Mouse (Mus musculus) ES-Bruce4 (cell line): ENCODE measurements around the gene Vnn3. TPM values are rescaled to one million over a fixed set of nuclear protein-coding genes. Genes with fewer than 3 reads are reported as not detected.

ENCODE experiments used
- H3K27ac ChIP-seq: 2 replicates; pipeline ENCODE4 v1.5.1; 2012; ENCODE audit warnings: low read length, inconsistent platforms; ENCODE audit not compliant: insufficient read depth
- H3K27me3 ChIP-seq: 2 replicates; pipeline ENCODE4 v1.6.1; 2012; ENCODE audit warnings: mild to moderate bottlenecking, low read length, inconsistent platforms; ENCODE audit not compliant: control insufficient read depth, poor library complexity, insufficient read depth, severe bottlenecking
- H3K36me3 ChIP-seq: 2 replicates; pipeline ENCODE4 v1.6.1; 2012; ENCODE audit warnings: inconsistent platforms, mild to moderate bottlenecking, low read length, moderate library complexity; ENCODE audit not compliant: control insufficient read depth, poor library complexity, insufficient read depth, severe bottlenecking
- H3K4me1 ChIP-seq: one replicate; pipeline ENCODE4 v1.8.1; 2011; ENCODE audit warnings: low read length; ENCODE audit not compliant: control insufficient read depth, insufficient read depth
- H3K4me3 ChIP-seq: 2 replicates; pipeline ENCODE4 v1.5.1; 2011; ENCODE audit warnings: low read depth, mild to moderate bottlenecking, low read length
- H3K9ac ChIP-seq: 2 replicates; pipeline ENCODE4 v1.6.1; 2012; ENCODE audit warnings: low read depth, mild to moderate bottlenecking, inconsistent platforms; ENCODE audit not compliant: poor library complexity, severe bottlenecking
- H3K9me3 ChIP-seq: replicated peaks from 2 replicates; pipeline ENCODE4 v1.6.1; 2012; ENCODE audit warnings: mild to moderate bottlenecking, low read length, inconsistent platforms; ENCODE audit not compliant: control insufficient read depth, poor library complexity, insufficient read depth, severe bottlenecking
- CTCF ChIP-seq: IDR thresholded peaks from one replicate; pipeline ENCODE4 v1.8.1; 2011; ENCODE audit warnings: low read depth, low read length
- EP300 ChIP-seq: IDR thresholded peaks from 2 replicates; pipeline ENCODE4 v1.6.1; 2011; ENCODE audit warnings: low read depth, low read length; ENCODE audit not compliant: insufficient read depth
- POLR2A ChIP-seq: IDR thresholded peaks from one replicate; pipeline ENCODE4 v1.8.1; 2011; ENCODE audit warnings: low read length; ENCODE audit not compliant: insufficient read depth
- polyA plus RNA-seq: library from polyadenylated mRNA; stranded (reverse); fragments of >200 nt; gene quantifications from 2 replicates; pipeline ENCODE4 v1.2.4, GENCODE M21; 2011; ENCODE audit warnings: low read depth; ENCODE audit not compliant: missing spikeins, insufficient read depth, insufficient read length

Gene Vnn3
- polyA plus RNA-seq, 1 experiment, result not detected

DNA sequence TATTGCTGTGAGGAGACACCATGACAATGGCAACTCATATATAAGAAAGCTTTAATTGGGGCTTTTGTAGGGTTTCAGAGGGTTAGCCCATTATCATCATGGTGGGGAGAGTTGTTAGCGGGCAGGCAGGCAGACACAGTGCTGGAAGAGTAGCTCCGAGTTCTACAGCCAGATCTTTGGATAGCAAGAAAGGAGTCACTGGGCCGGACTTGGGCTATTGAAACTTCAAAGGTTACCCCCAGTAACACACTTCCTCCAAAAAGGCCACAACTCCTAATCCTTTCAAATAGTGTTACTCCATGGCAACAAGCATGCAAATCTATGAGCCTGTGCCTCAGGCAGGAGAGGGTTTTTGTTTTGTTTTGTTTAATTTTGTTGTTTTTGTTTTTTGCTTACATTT lies 49.9 kb downstream of the Vnn3 start:
- H3K36me3 ChIP-seq, result no peaks in the 10 kb centered on the region
- no peak overlapping the region for H3K27ac ChIP-seq
- H3K9me3 ChIP-seq, result no peaks in the 10 kb centered on the region
- H3K27me3 ChIP-seq, result no peaks in the 10 kb centered on the region
- no peak overlapping the region for H3K9ac ChIP-seq
- H3K4me3 ChIP-seq, result no peak overlapping the region
- TF ChIP-seq POLR2A (no peak), CTCF (no peak), EP300 (no peak)
- no peaks in the 10 kb centered on the region for H3K4me1 ChIP-seq

- no peaks in the 10 kb centered on the region for H3K9me3 ChIP-seq
- H3K27ac ChIP-seq, result no peak overlapping the region
- no peak overlapping the region for H3K9ac ChIP-seq
- no peaks in the 10 kb centered on the region for H3K27me3 ChIP-seq
- no peaks in the 10 kb centered on the region for H3K4me1 ChIP-seq
- TF ChIP-seq CTCF (no peak), POLR2A (no peak), EP300 (no peak)
- no peak overlapping the region for H3K4me3 ChIP-seq
- H3K36me3 ChIP-seq, result no peaks in the 10 kb centered on the region
These were observed 54.4 kb downstream of the Vnn3 start for GRCm38 (mm10) chr10:23905661-23906060.

Other genes starting within 250 kb of the Vnn3 start
- 316 and 459 TPM in 2 replicates for gene Rps12, start 64.2 kb upstream of the Vnn3 start, polyA plus RNA-seq
- 2.9 and 3.4 TPM in 2 replicates for gene Slc18b1, start 54.5 kb upstream of the Vnn3 start, polyA plus RNA-seq
- 13.0 and 13.5 TPM in 2 replicates for gene Vnn1, start 43.2 kb downstream of the Vnn3 start, polyA plus RNA-seq
- gene Taar1, start 68.9 kb downstream of the Vnn3 start, polyA plus RNA-seq, result not detected in 2 replicates
- not detected in 2 replicates for gene Taar2, start 87.1 kb downstream of the Vnn3 start, polyA plus RNA-seq
- not detected in 2 replicates for gene Taar3, start 98.1 kb downstream of the Vnn3 start, polyA plus RNA-seq
- gene Taar4, start 109.0 kb downstream of the Vnn3 start, polyA plus RNA-seq, result not detected in 2 replicates
- gene Taar5, start 119.2 kb downstream of the Vnn3 start, polyA plus RNA-seq, result not detected in 2 replicates
- gene Taar6, start 134.2 kb downstream of the Vnn3 start, polyA plus RNA-seq, result not detected in 2 replicates
- not detected in 2 replicates for gene Taar7a, start 142.0 kb downstream of the Vnn3 start, polyA plus RNA-seq
- gene Taar7b, start 148.5 kb downstream of the Vnn3 start, polyA plus RNA-seq, result not detected in 2 replicates
- not detected in 2 replicates for gene Taar7d, start 175.8 kb downstream of the Vnn3 start, polyA plus RNA-seq
- not detected in 2 replicates for gene Taar7e, start 186.2 kb downstream of the Vnn3 start, polyA plus RNA-seq
- gene Taar7f, start 198.0 kb downstream of the Vnn3 start, polyA plus RNA-seq, result not detected in 2 replicates
- not detected in 2 replicates for gene Taar8a, start 225.0 kb downstream of the Vnn3 start, polyA plus RNA-seq
- gene Taar8b, start 240.8 kb downstream of the Vnn3 start, polyA plus RNA-seq, result not detected in 2 replicates